Mouse (Mus musculus) cerebral cortex, adult 2 months (tissue): ENCODE measurements around the gene Stmn1.

Source experiments
- WGBS: fragments of 180-500 bp; shearing (Covaris S2); methylation state at CpG from one replicate; pipeline ENCODE4 v1.1.7; 2018; 5-methylcytosine and 5-hydroxymethylcytosine counted together

The Stmn1 gene

GRCm38 (mm10) chr4:134515614-134516013 lies 47.5 kb downstream of the Stmn1 start:
- 89% methylated on average over 7 of the region's 7 CpGs for WGBS

GRCm38 (mm10) chr4:134516981-134517380 lies 48.9 kb downstream of the Stmn1 start:
- WGBS, result 38% methylated on average over 8 of the region's 8 CpGs

GRCm38 (mm10) chr4:134517719-134518118 lies 49.6 kb downstream of the Stmn1 start:
- 54% methylated on average over 10 of the region's 10 CpGs for WGBS

GRCm38 (mm10) chr4:134518541-134518940 lies 50.4 kb downstream of the Stmn1 start:
- 73% methylated on average over 4 of the region's 4 CpGs for WGBS
